Mouse (Mus musculus) retina, postnatal 1 day (tissue): Measurements from ENCODE around the gene Tmem63a.
A peak's percentile ranks its signal among the peaks of the same experiment; 100 is the strongest.
"Not testable (repeated sequence)": the region's sequence is repeated elsewhere in the genome, so short reads cannot be mapped to it uniquely, and the experiment has no call there.

Experiments used
- DNase-seq: peaks from one replicate; pipeline ENCODE4 v3.0.0-alpha.2; 2012

Gene Tmem63a

DNA sequence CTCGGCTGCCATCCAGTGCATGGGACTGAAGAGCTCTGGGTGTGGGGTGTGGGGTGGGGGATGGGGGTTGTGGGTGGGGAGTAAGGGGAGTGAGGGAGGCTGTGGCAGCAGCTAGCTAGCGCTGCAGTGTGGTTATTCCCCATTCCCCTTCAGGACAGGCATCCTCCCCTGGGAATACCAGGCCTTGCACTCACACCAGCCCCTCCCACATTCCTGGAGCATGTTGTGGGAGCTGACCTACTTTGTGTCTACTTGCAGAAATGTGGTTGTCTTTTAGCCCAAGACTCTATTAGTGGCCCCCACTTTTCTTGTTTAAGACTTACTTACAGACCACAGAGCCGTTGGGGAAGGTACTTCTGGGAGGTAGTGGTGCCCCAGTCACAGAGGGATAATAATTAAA is 24.4 kb downstream of the Tmem63a start:
- DNase-seq, result peak; percentile 81

DNA sequence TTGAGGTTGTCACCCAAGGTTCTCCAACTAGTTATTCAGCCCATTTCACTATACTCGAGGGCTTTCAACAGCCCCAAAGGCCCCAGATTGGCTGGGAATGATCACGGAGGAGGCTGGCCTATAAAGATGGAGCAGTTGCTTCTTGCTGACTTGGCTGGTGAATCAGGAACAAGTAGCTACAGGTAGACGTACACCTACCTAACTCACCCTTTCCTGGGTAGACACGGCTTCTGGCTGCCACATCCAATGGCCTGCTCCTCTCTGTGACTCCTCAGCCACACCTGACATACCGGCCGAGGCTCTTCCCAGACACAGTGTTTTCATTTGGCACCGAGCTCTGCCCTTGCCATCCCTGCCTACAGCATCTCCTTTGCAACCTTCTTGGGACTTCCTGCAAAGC is 25.1 kb downstream of the Tmem63a start:
- DNase-seq, result no peak

DNA sequence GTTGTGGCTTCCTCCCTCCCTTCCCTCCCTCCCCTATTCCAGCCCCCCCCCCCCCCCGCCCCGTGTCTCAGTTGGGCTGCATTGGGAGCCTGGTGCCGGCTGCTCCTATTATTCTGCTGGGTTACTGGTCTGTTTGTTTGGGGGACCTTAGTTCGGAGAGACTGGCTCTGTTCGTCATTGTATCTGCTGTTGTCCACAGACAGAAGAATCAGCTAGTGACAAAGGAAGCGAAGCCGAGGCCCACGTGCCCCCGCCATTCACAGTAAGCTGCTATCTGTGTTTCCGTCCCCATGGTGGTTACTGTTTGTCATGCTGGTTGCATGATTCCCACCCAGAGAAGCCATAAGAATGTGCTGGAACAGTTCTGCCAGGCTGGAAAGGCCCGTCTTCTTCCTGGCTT is 30.8 kb downstream of the Tmem63a start:
- no peak for DNase-seq

DNA sequence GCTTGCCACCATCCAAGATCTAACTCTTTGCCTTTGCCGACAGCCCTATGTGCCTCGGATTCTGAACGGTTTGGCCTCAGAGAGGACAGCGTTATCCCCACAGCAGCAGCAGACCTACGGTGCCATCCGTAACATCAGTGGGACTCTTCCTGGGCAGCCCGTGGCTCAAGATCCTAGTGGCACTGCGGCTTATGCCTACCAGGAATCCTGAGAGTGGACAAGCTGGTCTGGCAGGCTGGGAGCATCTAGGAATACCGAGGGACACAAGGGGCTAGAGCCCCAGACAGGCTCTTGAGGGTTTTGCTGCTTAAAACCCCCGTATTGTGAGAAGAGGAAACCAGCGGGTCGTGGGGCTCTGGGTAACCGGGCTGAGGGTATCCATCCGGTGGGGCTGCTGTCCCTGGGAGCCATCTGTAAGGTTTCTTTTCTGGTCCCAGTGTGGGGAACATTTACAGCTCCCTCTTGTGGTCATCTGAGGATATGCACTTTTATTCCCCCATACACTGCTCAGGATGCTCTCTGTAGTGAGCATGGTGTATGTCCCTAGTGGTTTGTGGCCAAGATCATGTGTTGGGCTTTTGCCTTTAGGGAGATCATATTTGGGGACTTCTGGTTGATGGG is 32.1 kb downstream of the Tmem63a start:
- peak; percentile 84 for DNase-seq

DNA sequence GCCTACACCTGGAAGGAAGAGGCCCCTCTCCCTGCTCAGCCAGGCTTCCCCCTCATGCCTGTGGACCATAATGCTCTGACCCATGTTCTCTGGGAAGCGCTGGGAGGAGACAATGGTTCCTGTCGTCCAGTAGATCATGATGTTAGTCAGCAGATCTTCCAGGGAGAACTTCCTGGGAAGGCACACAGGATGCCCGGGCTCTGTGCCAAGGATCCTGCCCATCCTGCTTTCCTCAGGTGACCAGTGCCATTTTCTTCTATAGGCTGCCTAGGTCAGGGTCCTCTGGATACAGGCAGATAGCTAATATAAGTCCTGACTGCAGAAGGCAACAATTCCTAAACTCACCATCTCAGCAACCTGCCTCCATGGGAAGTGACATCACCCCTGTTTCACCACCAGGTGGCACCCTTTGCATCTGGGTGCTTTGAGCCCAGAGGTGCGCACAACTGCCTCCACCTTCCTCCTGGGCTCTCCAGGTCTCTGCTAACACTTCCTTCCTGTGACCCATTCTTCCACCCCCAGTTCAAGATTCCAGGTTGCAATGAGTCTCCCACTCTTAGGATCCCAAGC is 34.1 kb downstream of the Tmem63a start:
- peak; percentile 48 for DNase-seq

DNA sequence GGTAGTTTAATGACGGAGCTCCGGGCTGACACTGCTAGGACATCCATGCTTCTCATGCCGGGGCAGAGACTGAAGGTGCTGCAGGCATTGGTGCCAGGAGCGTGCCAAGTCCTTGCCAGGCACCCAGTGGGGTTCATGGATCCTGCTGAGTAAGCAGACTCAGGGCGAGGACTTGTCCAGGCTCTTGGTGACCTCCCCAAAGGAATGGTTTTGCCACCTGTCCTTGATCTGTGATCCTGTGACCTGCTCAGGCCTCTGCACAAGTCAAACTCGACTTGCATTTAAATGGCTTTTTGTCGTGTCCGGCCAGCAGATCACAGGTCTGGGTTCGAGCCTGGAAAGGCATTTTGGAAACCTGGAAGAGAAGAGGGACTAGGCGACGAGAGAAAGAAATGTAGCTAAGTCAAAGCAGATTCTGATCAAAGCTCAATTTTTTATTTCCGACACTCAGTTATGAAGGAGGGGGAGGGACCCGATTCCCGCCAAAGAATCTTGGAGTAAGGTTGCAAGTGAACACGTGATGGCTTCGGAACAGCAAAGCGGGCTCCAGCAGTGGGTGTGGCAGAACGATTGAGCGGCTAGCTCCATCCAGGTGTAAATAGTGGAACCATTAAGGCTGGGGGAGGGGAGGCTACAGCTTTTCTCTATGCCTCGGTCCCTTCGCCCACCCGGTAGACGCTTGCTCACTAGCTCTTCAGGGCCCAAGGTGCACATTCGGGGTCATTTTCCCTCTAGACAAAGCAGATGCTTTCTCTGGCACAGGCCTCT is 37.5 kb downstream of the Tmem63a start:
- DNase-seq, result no peak

DNA sequence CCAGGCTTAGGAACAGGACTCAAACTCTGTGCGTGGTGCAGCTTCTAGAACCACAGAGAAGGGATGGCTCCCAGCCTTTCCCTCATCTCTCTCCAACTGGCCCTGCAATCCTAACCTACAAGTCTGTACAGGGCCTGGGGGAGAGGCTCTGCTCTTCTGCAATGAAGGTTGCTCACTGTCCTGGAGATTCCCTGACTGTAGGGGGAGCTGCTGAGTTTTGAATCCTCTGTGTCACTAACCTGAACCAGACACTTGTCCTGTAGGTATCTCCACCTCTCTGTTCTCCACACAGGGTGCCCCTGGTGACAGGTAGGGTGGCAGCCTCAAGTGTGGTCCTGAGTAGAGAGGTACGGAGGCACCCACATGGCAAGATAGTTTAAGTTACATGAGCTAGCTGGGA is 38.3 kb downstream of the Tmem63a start:
- DNase-seq, result peak; percentile 24

DNA sequence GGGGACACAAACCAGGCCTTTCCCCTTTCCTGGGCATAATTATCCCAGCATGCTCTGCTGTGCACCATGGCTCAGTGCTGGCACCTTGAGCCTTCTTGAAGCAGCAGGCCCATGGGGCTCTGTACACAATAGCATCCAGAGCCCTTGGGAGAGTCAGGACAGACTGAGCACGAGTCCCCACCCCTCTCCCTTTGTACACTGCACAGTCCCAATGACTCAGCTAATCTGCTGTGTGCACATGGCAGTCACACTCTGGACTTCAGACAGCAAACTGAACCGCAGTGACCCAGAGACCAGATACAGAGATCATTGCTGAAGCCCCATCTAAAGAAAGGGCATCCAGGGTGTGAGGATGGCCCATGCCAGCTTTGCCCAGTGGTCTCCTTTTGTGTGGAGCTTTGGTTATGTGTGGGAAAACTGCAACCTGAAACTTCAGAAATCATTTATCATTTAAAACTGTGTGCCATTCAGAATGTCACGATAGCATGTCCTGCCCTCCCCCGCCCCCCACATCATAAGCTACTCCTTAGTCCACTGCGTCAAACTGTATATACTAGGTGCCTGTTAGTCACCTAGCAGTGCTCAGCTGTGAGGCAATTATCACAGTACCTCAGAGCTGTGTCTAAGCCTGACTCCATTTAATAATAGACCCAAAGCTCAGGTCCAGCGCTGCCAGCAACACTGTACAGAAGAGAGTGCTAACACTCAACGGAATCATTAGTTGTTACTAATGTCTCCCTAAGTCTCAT is 39.3 kb downstream of the Tmem63a start:
- DNase-seq, result not testable (repeated sequence)

DNA sequence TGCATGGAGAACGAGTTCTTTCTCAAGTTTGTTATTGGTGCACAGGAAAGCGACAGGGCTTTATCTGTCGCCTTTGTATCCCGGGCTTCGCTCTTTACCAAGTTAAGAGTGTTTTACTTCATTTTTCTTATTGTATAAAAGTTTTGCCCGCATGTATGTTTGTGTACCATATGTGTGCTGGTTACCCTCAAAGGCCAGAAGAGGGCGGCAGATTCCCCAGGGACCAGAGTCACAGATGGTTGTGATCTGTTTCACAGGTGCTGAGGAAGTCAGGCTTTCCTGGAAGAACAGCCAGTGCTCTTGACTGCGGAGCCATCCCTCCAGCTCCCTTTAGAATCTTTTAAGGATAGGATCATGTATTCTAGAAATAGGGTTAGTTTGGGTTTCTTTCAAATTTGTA is 44.6 kb downstream of the Tmem63a start:
- DNase-seq, result no peak

DNA sequence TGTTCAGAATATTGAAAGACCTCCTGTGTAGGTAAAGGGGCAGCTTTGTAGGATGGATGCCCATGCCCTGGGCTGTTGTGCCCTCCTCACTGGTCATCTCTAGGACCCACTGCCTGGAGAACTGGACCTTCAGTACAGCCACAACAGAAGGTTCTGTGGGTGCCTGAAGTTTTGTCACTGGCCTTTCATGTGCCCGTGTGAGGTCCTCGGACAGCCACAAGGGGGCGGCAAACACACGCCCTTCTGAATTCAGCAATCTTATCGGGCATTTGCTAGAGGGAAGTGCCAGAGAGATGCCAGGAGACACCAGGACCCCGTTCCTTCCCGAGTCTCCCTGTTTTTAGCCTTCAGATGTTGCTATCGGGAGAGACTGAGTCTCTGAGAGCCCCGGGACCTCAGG is 45.6 kb downstream of the Tmem63a start:
- DNase-seq, result peak; percentile 79

DNA sequence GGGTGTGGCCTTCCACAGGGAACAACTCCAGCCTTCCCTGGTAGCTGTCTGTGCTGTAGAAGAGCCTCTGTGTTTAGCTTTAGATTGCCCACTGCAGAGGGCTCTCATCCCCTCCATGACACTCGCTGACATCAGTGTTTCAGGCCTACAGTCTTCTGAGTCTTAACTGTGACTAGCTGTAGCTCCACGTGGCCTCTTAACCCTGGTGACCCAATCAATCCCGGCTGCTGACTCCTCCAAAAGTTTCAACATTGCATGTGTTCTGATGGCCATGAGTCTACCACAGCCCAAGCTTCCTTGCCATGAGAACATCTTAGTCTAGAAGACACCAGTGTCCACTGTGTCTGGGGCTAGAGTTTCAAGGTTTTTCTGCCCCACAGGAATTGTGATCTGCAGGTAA is 48.5 kb downstream of the Tmem63a start:
- no peak for DNase-seq

DNA sequence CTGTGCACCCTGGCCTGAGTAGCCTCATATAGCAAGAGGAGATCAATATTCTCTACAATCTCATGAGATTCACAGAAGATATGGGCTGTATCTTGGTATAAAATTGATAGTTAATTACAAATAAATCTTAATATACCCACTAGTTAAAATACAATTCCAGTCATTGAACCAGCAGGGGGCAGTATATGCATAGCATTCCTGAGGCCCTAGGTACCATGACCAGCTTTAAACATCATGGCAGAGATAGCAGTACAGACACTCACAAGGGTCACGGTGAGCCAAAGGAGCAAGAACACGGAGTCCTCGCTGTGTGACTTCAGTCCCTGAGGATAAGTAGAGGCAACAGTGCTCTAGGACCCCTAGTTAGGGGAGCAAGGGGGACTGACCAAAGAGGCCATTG is 50.0 kb downstream of the Tmem63a start:
- peak; percentile 71 for DNase-seq

DNA sequence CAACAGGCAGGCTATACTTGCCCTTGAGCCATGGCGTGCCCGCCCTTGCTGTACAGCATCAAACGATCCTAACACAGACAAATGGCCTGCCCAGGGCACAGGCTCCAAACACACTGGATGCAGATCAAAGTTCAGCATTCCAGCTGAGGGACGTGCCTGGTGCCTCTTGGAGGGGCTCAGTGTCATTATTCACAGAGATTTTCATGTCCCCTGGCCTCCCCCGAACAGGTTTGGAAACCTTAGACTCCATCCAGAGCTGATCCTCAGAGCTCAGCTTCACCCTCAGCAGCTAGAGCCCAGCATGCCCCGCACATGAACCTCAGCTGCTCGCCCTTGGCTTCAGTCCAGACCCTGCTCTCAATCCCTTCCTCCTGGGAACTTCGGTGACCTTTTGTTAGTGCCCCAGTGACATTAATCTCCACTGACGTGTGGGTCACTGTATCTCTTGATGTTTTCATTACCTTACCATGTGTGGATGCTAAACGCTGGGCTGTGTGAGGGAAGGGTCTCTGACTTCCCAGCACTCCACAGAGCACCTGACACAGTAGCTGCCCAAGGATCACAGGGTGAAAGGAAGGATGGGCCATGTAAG is 58.5 kb downstream of the Tmem63a start:
- DNase-seq, result peak; percentile 89

DNA sequence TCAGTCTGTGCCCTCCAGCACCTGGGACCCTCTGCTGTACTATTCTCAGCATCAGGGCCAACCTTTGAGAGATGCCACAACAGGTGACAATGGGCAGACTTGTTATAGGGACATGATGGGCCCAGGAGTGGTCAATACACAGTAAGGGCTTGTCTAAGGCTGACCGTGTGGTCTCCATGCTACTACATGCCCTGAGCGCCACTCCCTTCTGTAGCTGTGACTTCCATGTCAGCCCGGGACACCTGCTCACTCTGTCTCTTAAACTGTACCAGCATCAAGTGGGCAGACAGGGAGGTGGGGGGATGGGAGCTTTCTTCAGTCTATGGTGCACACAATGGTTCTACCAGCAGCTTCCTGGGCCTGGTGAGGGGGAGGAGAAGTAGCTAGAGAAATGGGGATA is 59.1 kb downstream of the Tmem63a start:
- no peak for DNase-seq

DNA sequence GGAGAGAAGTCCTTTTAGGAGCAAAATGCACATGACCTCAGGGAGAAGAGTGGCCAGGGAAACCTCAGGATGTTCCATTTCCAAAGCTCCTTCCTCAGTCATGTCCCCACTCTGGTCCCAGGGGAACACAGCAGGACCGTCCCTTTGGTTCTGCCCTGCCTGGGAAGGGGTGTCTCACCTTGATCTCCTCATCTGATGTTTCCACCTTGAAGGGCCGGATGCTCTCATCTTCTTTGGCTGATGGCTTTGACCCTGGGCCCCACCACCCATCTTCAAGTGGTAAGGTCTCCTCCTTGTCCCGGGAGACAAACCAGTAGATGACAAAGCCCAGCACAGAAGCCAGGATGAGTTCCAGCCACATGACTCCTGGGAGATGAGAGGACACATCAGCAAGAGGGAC is 59.5 kb downstream of the Tmem63a start:
- DNase-seq, result no peak

DNA sequence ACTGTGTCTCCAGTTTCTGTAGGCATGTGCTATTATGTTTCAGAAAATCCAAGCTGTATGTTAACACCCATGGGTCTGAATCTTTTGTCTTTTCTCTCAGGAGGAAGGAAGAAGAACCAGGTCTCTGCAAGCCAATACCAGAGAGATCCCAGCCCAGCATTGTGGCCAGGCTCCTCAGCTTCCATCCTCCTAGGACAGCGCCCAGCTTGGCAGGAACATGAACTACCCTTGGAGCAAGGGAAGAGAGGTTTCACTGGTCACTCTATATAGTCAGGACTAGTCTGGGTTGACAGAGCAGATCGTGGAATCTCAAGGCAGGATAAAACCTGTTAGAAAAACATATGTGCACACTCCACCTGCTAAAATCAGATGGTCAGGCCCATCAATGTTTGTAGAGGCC is 61.6 kb downstream of the Tmem63a start:
- no peak for DNase-seq

DNA sequence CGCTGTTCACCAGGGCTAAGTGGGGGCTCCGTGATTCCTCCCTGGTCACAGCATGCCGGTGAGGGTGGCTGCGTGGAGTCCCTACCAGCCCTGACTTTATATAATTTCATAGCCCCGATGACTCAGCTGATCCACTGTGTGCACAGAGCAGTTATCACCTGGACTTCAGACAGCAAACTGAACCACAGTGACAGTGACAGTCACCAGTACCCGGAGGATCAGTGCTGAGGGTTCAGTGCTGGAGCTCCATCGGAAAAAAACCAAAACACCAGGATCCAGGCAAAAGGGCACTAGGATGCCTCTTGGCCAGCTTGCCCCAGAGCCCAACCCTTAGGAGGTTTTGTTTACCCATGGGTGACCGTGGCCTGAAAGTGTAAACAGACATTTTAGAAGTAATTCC is 63.2 kb downstream of the Tmem63a start:
- no peak for DNase-seq

DNA sequence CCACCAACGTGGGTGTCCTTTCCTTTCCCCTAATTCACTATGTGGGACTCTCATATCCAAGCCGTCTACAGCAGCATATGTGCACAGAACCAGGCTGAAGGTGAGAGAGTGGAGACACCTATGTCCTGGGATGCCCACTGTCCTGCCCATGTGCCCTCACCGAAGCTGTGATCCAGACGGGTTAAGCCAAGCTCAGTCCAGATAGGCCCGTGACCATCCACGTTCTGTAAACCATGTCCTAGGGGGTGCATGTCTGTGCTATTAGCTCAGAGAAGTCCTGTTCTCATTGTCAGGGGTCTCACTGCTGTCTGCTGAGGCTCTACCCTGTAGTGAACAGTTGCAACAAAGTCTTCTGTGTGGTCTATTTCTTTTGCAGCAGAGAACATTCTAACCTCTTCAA is 65.7 kb downstream of the Tmem63a start:
- DNase-seq, result no peak

DNA sequence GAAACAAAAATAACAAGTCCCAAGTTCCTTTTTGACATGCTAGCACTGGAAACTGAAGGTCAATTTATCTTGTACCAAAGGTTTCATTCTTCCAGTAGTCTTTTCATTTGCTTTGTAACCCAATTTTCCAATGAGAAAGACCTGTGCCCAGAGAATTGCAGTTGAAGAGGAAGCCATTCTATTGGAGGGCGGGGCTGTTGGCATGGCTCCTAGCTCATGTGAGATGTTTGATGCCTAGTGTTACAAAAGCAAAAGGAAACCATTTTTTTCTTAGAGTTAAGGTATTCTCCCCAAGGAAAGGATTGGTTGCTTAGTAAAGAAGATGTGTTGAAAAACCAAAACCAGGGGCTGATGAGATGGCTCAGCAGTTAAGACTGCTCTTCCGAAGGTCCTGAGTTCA is 66.1 kb downstream of the Tmem63a start:
- no peak for DNase-seq

DNA sequence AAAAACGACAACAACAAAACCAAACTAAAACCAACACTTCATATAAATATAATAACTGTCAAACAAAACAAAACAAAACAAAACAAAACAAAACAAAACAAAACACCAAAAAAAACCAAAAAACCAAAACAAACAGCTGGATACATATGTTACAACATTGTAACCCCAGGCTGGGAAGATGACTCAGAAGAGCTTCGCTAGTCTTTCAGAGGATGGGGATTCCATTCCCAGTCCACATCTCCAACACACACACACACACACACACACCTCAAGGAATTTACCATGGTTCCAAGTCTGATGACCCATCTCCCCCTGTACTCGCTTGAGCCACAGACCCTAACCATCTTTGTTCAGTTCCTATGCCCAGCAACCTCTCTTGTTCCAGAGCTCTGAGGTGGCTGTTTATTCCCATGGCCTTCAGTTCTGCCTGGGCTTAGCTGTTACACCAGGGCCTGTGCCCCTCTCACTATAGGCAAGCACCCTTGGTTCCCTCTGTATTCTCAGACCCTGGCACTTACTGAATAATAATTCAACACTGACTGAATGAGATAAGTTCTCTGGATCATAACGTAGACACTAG is 67.0 kb downstream of the Tmem63a start:
- no peak for DNase-seq

DNA sequence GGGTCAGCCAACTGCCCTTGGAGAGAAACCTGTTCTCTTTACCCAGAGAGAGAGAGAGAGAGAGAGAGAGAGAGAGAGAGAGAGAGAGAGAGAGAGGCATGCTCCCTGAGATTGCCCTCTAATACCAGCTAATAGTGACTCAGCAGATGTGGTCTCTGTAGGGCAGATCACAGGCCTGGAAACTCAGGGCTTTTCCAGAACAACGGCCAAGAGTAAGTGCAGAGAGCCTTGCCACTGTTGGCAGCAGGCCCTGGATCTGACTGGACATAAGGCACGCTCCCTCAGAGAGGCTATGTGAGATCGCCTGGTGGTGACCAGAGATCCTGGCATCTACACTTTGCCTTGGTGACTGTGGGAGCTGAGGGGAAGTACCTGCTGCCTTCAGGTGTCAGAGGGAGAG is 67.6 kb downstream of the Tmem63a start:
- DNase-seq, result no peak

DNA sequence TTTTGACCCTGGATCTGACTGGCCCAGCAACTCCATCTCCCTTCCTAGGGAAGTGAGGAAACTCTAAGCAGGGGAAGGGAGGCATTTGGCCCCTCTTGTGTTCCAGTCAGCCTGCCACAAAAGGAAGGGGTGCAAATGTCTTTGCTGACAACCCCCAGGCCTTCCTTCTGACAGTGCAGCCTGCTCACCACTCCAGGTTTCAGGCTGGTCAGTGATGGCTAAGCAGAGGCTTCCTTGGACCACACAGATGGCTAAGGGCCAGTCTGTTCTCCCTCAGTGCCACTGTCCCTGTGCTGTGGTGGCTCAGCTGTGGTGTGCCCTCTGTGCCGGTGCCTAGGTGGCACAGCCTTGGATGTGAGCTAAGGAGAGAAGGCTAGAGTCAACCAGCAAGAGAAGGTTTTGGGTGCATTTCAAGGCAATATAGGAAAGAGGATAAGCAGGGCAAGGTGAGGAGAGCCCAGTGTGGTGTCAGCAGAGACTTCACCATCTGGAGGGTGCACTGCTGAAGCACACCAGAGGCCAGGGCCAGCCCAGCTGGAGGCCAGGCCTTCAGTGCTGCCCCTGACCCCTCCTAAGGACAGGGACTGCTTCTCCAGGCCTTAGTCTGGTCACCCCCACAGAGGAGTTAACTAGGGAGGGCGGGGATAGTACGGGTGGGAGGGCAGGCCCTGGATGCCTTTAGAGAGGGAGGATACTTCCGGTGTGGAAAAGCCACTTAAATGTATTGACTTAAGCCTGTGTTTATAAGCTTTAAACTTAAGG is 68.2 kb downstream of the Tmem63a start:
- DNase-seq, result no peak
